Comparison of ENCODE assay signal across 11 mouse cellular contexts in genomic region chr14:21962381-21963050, GRCm38 (mm10). TPM values are rescaled to one million over a fixed set of nuclear protein-coding genes. Genes with fewer than 3 reads are reported as not detected.
DNase-seq lines count a peak whose midpoint lies in the region; ATAC-seq and TF ChIP-seq lines count a peak whose summit lies in the region.
"Had no signal": no experiment of that assay in that cellular context is flagged by ENCODE, and none has a peak within 500 bp of the region (broad histone marks: within the 10 kb centered on the region; RNA-seq: fewer than 3 reads in every experiment).

No protein-coding gene starts in this region.

- intact Hi-C loops in left cerebral cortex, postnatal 10 days (cut with DNase I) = no loop called here

- ATAC-seq in frontal cortex, adult (ENCODE audit: low TSS enrichment) = peak; percentile 41; the same call in 1 of the 2 replicates
- ATAC-seq in kidney, postnatal 0 days (replicated peaks; ENCODE audit: low FRiP score, low read depth) = peak; percentile 67
- ATAC-seq in megakaryocyte progenitor cell, adult 5-6 weeks (replicated peaks; ENCODE audit: poor library complexity) = peak; percentile 34; the same call in 1 of the 2 replicates

- H3K4me3 ChIP-seq in kidney, postnatal 0 days (replicated peaks; ENCODE audit: low read depth, low read length) = peak overlapping the region; percentile 14; the same call in 1 of the 2 replicates

- 16% methylated on average over 22 of the region's 22 CpGs for WGBS in kidney, postnatal 0 days

- H3K9ac ChIP-seq in kidney, postnatal 0 days (ENCODE audit: low read depth, low read length) = no peak overlapping the region

- peak overlapping the region; percentile 54 for H3K27ac ChIP-seq in kidney, postnatal 0 days

- peak overlapping the region; percentile 48 for H3K4me2 ChIP-seq in kidney, postnatal 0 days (ENCODE audit: low read length)
- H3K4me2 ChIP-seq: liver, embryonic 11.5 days had no signal

- no peak for DNase-seq in frontal cortex, adult 2 months (ENCODE audit: extremely low spot score in 1 of 2, low spot score in 1 of 2)
- peak; percentile 57 for DNase-seq in embryo, embryonic 11 days
- peak; percentile 86 for DNase-seq in kidney, postnatal 0 days (ENCODE audit: low spot score)
- DNase-seq in cerebellum, adult 11 months = no peak
- DNase-seq in left cerebral cortex, postnatal 10 days (ENCODE audit: extremely low spot score in 1 of 2, low spot score in 2 of 2) = no peak
- no peak for DNase-seq in urinary bladder, adult 2 months (ENCODE audit: low spot score)
- DNase-seq: B cell, adult 2 months; midbrain, embryonic 14.5 days had no signal

- TF ChIP-seq CTCF in kidney, postnatal 0 days (IDR thresholded peaks at IDR 0.05; ENCODE audit: low read depth) = 0 out of 2 replicates have a peak, but pooled peaks have one; percentile 14

- H3K36me3 ChIP-seq in kidney, postnatal 0 days (ENCODE audit: insufficient read depth, low read length) = no peaks in the 10 kb centered on the region

- no peaks in the 10 kb centered on the region for H3K9me3 ChIP-seq in kidney, postnatal 0 days (replicated peaks; ENCODE audit: low read length)

- no peaks in the 10 kb centered on the region for H3K27me3 ChIP-seq in kidney, postnatal 0 days (ENCODE audit: insufficient read depth, low read length)

- H3K4me1 ChIP-seq in kidney, postnatal 0 days (replicated peaks; ENCODE audit: insufficient read depth, low read length) = no peaks in the 10 kb centered on the region; the same call in 1 of the 2 replicates

RNA-seq across cellular contexts. Expression of gene Zfp503, which starts 26.9 kb away (rescaled TPM):
- polyA plus RNA-seq in frontal cortex, adult 2 months (2012; rRNA removed) = 1.2 and 1.4 TPM in 2 replicates
- 34.2 and 41.4 TPM in 2 replicates for polyA plus RNA-seq in kidney, postnatal 0 days (2015; fragmentation: Nextera tagmentation; extraction: Ambion mirVana)
- 0.30 and 0.44 TPM in 2 replicates for total RNA-seq in megakaryocyte progenitor cell, adult 5-6 weeks (2015)
- 0.03 and 0.12 TPM in 2 replicates for total RNA-seq in megakaryocyte progenitor cell, adult 5-6 weeks (2017)
- 1 to 10 TPM; 2.6 to 3.2 TPM for total RNA-seq in left cerebral cortex, postnatal 10 days (2021)
- polyA plus RNA-seq in urinary bladder, adult 2 months (2012; rRNA removed) = 14.3 and 26.0 TPM in 2 replicates

RNA-seq across cellular contexts. Expression of gene Lrmda, which starts 57.0 kb away (rescaled TPM):
- polyA plus RNA-seq in frontal cortex, adult 2 months (2012; rRNA removed) = 0.14 and 0.53 TPM in 2 replicates
- polyA plus RNA-seq in kidney, postnatal 0 days (2015; fragmentation: Nextera tagmentation; extraction: Ambion mirVana) = 0.83 and 1.3 TPM in 2 replicates
- 25.9 and 27.0 TPM in 2 replicates for total RNA-seq in megakaryocyte progenitor cell, adult 5-6 weeks (2015)
- 14.6 and 20.9 TPM in 2 replicates for total RNA-seq in megakaryocyte progenitor cell, adult 5-6 weeks (2017)
- 1 to 10 TPM in 1 of 2 experiments, not detected in 1; 1.1 TPM for total RNA-seq in left cerebral cortex, postnatal 10 days (2021)
- 0.74 and 1.3 TPM in 2 replicates for polyA plus RNA-seq in urinary bladder, adult 2 months (2012; rRNA removed)
- polyA plus RNA-seq: midbrain, embryonic 14.5 days had no signal

Comparison
In these comparisons a context has a peak if more than half of its experiments do, and no peak if none do; other contexts are left out.
1. DNase-seq: peak in embryo, embryonic 11 days (single experiment) and kidney, postnatal 0 days (single experiment); none in frontal cortex, adult 2 months (0 of 2), cerebellum, adult 11 months (single experiment), left cerebral cortex, postnatal 10 days (0 of 2) and urinary bladder, adult 2 months (single experiment).
2. Peak in every context shown above with its lines, with median percentiles within 50 percentile points of each other: ATAC-seq.